Mouse (Mus musculus): ENCODE results near the gene Aldh16a1. TPM values are rescaled to one million over a fixed set of nuclear protein-coding genes. Genes with fewer than 3 reads are reported as not detected.
A peak's percentile ranks its signal among the peaks of the same experiment; 100 is the strongest.
"Not testable (repeated sequence)": the region's sequence is repeated elsewhere in the genome, so short reads cannot be mapped to it uniquely, and the experiment has no call there.

The Aldh16a1 gene
- total RNA-seq, 2 experiments from 2014 or later, result 36.6 to 48.2 TPM

DNA sequence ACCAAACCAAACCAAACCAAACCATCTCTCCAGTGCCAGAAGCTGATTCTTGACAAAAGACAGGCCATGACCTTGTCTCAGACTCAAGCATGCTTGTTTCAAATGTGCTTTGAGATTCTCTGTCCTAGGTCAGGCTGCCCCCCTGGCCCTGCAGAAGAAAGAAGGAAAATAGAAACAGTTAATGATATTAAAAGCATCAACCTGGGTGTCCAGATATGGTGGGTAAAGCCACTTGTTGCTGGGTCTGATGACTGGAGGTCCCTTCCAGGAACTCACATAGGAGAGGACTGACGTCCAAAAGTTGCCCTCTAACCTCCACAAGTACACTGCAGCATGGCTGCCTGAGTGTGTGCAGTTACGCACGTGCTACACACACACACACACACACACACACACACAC, 6.5 kb upstream of the Aldh16a1 start:
- DNase-seq, result no peak
- intact Hi-C loops (cut with DNase I), result no loop called here

DNA sequence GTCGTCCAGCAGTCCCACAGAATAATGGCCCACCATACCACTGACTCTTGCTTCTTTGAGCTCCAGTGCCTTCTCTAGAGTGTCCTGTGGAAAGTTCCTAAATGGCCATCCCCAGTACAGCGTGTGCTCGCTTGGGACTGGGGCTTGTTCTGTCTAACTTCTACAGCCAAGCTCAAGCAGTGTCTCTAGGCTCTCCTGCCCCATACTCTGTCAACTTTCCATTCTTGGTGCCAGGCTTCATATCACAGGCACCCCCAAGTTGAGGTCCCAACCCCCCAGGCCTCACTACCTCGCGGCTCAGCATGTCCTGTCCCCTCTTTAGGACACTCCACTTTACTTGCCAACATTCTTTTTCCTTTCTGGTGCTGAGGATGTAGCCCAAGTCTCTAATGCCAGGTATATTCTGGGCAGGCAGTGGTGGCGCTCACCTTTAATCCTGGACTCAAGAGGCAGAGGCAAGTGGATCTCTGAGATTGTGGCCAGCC, 6.0 kb upstream of the Aldh16a1 start:
- DNase-seq, result no peak
- intact Hi-C loops (cut with DNase I), result no loop called here

- no peak for DNase-seq
- intact Hi-C loops (cut with DNase I), result no loop called here
Measured at GRCm38 (mm10) chr7:45158991-45159390, 4.6 kb upstream of the Aldh16a1 start.

DNA sequence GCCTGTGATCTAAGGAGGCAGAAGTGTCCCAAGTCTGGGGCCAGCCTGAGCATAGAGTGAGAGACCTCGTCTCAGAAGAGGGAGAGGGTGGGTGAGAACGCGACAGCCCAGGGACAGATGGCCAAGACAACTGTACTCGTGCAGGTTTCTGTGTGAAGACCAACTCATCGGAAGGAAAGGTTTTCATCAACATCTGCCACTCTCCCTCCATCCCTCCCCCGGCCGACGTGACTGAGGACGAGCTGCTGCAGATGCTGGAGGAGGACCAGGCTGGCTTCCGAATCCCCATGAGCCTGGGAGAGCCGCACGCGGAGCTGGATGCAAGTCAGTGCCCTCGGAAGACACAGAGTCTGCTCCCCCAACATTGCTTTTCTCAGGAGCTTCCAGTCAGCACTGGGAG, 3.1 kb upstream of the Aldh16a1 start:
- no peak for DNase-seq
- intact Hi-C loops (cut with DNase I), result no loop called here

DNA sequence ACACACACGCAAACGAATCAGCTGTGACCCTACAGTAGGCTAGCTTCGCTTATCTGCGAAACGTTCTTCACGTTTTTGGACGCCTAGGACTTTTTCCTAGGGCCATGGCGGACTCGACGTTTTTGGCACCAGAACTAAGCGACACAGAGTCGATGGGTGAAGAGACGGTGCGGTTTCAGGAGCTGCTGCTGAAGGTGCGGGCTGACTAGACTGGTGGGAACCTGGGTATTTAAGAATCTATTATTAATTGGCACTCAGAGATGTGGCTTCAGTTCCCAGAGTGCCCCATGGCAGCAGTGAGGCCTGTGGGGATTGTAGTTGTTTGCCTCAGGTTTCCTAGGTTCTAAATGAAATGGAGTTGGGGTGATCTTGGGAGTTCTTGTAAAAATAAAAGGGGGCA, 1.8 kb upstream of the Aldh16a1 start:
- intact Hi-C loops (cut with DNase I), result no loop called here
- no peak for DNase-seq

- no peak for DNase-seq
- intact Hi-C loops (cut with DNase I), result no loop called here
Measured at GRCm38 (mm10) chr7:45155590-45155989, 1.2 kb upstream of the Aldh16a1 start.

GRCm38 (mm10) chr7:45154993-45155514, 670 bp upstream of the Aldh16a1 start:
- intact Hi-C loops (cut with DNase I), result no loop called here
- DNase-seq, result peak; percentile 71 to 81

- no peak for DNase-seq
- intact Hi-C loops (cut with DNase I), result no loop called here
Measured at GRCm38 (mm10) chr7:45153586-45153985, 798 bp downstream of the Aldh16a1 start.

DNA sequence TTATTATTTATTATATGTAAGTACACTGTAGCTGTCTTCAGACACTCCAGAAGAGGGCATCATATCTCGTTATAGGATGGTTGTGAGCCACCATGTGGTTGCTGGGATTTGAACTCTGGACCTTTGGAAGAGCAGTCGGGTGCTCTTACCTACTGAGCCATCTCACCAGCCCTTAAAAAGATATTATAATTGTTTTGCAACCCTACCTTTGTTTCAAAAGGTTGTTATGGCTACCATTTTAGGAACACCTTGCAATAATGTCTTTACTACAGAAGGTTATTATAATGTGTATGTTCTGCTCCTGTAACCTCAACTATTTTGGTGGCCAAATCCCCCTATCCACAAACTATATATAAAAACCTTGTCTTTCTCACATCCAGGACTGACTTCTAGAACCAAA, 1.3 kb downstream of the Aldh16a1 start:
- DNase-seq; intact Hi-C loops (cut with DNase I): not testable (repeated sequence)

GRCm38 (mm10) chr7:45151303-45151702, 3.1 kb downstream of the Aldh16a1 start:
- intact Hi-C loops (cut with DNase I), result no loop called here
- peak; percentile 62 to 70 for DNase-seq

GRCm38 (mm10) chr7:45150321-45150720, 4.1 kb downstream of the Aldh16a1 start:
- intact Hi-C loops (cut with DNase I), result no loop called here
- DNase-seq, result no peak

- intact Hi-C loops (cut with DNase I), result no loop called here
- peak; percentile 67 to 73 for DNase-seq
Measured at GRCm38 (mm10) chr7:45149545-45149944, 4.8 kb downstream of the Aldh16a1 start.

GRCm38 (mm10) chr7:45148534-45149098, 5.8 kb downstream of the Aldh16a1 start:
- intact Hi-C loops (cut with DNase I), result no loop called here
- peak; percentile 52 to 54 for DNase-seq

GRCm38 (mm10) chr7:45147899-45148298, 6.5 kb downstream of the Aldh16a1 start:
- DNase-seq, result no peak
- intact Hi-C loops (cut with DNase I), result no loop called here

GRCm38 (mm10) chr7:45147267-45147666, 7.1 kb downstream of the Aldh16a1 start:
- intact Hi-C loops (cut with DNase I), result no loop called here
- DNase-seq, result no peak

GRCm38 (mm10) chr7:45145460-45145859, 8.9 kb downstream of the Aldh16a1 start:
- intact Hi-C loops (cut with DNase I), result no loop called here

DNA sequence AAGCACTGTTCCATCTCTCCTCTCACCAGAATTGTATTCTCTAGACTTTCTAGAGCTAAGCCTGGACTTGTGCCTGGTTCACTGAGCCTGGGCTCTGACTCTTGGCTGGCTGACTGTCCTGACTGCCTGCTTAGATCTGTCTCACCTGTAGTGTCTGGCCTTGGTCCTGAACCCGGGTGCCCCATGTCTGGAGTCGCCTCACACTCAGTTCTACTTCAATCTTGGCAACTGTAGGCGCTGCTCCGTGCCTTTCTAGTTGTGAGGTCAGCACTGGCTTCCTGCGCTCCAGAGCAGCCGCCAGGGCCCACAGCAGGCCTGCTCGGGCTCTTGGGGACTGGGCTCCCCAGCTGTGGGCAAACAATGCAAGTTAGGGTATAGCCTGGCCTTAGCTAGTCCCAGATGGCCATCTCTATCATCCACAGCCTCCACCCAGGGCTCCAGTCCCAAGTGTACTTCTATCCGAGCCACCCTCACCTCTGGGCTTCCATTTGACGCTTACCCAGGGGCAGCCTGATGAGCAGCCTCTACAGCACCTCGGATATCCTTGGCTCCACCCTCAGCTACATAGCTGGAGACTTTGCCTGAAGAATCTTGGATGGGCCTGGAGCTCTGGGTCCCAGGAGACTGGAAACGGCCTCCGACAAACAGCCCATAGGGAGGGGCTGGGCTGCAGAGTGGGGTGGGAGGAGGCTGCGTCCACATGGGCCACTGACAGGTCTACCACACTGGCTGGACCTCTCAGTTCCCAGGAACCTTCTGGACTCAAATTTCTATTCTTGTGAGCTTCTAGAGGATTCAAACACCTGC, 9.8 kb downstream of the Aldh16a1 start:
- intact Hi-C loops (cut with DNase I), result no loop called here
- DNase-seq, result no peak

More at GRCm38 (mm10) chr7:45145460-45145859, 8.9 kb downstream of the Aldh16a1 start:
- DNase-seq, result no peak

- intact Hi-C loops (cut with DNase I), result no loop called here
- DNase-seq, result no peak
Measured at GRCm38 (mm10) chr7:45141914-45142313, 12.5 kb downstream of the Aldh16a1 start.

GRCm38 (mm10) chr7:45141319-45141718, 13.1 kb downstream of the Aldh16a1 start:
- intact Hi-C loops (cut with DNase I), result no loop called here
- DNase-seq, result no peak

DNA sequence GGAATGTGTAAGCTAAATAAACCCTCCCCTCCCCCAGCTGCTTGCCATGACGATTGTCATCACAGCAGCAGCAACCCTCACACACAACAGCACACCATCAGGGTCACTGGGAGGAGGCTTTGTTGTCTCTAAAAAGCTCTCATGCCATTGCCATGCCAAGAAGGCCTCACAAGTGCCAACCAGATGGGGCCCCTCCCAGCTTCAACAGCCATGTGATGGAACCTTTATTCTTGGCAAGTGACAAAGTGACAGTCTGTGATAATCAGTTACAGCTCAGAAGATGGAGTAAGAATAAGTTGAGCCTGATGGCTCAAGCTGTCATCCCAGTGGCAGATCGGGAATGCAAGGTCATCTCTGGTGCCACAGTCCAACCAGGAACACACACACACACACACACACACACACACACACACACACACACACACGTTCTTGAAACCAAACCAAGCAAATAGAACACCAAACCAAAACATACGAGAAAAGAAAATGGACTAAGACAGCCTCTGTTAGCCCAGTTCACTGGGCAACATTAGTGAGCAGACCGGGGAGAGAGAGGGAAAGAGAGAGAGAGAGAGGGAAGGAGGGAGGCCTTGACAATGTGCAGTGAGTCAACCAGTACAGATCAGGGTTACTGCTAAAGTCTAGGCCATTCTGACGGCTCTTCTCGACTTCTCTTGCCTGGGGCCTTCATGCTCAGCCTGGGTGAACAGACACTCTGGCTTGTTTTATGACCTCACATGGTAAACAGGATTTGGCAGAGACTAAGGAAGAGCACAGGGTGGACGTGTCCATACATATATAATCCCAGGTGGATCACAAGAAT, 14.3 kb downstream of the Aldh16a1 start:
- intact Hi-C loops (cut with DNase I), result loop anchor here (5.0 kb wide), 1 partner anchor 158 kb away; no protein-coding TSS in a partner anchor
- DNase-seq, result no peak

DNA sequence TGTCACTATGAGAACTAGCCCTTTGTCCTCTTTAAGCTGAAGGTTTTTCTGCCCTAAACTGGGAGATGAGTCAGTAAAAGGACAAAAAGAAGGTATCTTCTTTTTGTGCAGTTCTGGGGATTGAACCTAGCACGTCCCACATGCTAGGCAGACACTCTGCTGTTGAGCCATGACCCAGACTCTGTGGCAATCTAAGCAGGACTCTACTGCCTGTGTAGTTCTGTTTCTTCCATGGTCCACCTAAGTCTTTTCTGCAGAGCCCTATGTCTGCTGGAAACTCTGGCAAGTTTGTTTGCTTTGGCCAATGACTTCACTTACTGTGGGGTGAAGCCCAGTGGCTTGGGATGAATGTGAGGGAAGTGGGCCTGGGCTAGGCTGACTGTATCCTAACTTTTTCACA, 16.0 kb downstream of the Aldh16a1 start:
- intact Hi-C loops (cut with DNase I), result loop anchor here (5.0 kb wide), 1 partner anchor 156 kb away; no protein-coding TSS in a partner anchor
- no peak for DNase-seq

Measured in heart, postnatal 10 days (tissue).